Mouse (Mus musculus) ovary, postnatal 36 days (tissue): ENCODE measurements around the gene Fgf12.
A peak's percentile ranks its signal among the peaks of the same experiment; 100 is the strongest.

Experiments used
- DNase-seq: peaks from one replicate; pipeline ENCODE4 v3.0.0; 2022; ENCODE audit warnings: low spot score, mixed read lengths

The Fgf12 gene

DNA sequence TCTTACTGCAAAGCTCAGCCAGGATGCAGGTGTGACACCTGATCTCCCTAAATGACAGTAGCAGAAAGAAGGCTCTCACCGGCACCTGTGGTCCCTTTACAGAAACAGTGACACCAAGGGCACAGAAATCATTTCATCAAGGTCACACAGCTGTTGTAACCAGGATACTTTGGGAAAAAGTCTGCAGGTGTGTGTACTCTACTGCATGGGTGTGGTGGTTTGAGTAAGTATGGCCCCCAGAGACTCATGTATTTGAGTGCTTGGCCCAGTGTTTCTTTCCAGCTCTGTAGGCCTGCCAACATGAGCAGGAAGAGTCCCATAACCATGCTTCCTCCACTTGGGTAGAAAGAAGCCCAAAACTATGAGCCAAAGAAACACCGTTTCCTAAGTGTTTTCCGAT lies 138.5 kb downstream of the Fgf12 start:
- DNase-seq = no peak

DNA sequence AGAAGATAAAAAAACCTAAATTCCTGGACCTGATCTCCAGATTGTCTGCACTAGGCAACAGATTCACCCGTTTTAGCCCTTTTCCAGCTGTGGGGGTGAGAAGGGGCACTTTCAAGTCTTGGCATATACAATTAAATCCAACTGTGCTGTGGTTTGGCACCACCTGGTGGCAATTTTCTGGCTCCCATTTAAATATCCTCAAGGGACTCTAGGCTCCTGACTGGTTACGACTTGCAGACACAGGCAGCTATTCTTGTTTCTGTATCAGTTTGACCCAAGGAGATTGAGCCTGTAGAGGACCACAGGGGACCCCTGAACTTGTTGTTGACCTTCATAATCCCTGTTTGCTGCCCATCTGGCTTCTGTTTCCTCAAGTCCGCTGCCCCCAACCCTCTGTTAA lies 141.9 kb downstream of the Fgf12 start:
- peak; percentile 4 for DNase-seq

DNA sequence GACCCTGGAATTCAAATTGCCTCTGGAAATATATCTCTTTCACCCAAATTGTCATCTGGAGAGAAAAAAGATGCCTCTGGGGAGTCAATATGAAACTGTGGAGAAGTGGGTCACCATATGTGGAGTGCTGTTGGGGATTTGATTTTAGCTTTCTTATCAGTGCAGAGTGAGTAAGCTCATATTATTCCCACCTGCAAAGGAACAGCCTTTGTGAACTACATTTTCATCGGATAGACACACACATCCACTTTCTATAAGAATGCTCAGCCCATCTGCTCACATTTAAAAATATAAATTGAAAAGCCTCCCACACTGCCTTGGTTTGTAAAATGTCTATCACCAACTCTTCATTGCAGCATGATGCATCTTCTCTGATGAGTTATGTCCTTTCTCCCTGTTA lies 149.7 kb downstream of the Fgf12 start:
- no peak for DNase-seq

DNA sequence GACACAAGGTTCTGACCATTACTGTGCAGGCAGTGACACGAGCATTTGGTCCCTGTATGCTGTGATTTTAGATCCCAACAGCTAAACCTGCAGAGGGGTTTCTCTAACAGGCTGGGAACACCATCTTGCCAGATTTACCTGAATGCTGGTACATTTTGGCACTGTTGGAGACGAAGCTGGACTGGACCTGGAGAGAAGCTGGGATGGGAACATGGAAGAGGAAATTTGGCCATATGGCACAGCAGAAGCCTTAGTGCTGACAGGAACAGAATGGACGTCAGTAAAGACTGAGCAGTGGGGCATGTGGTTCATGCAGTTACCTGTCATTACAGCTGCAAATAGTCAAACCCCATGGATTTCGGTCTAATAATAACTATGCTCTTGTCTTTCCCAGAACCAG lies 151.1 kb downstream of the Fgf12 start:
- no peak for DNase-seq

DNA sequence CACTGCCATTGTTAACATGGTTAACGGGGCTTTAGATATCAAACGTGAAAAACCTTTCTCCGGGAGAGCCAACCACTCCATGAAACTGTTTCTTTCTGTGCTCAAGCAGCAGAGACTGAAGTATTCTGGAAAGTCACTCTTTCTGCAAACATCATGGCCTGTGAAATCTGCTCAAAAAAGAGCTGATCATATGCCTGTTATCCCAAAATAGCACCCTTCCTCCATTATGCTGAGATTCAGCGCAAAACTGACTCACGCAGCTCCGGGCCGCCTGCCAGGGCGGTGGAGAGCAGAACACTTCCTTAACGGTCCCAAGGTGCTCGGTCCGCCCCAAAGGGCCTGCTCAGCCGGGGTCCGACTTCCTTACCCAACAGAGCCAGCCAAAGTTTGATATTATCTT lies 156.8 kb downstream of the Fgf12 start:
- no peak for DNase-seq

DNA sequence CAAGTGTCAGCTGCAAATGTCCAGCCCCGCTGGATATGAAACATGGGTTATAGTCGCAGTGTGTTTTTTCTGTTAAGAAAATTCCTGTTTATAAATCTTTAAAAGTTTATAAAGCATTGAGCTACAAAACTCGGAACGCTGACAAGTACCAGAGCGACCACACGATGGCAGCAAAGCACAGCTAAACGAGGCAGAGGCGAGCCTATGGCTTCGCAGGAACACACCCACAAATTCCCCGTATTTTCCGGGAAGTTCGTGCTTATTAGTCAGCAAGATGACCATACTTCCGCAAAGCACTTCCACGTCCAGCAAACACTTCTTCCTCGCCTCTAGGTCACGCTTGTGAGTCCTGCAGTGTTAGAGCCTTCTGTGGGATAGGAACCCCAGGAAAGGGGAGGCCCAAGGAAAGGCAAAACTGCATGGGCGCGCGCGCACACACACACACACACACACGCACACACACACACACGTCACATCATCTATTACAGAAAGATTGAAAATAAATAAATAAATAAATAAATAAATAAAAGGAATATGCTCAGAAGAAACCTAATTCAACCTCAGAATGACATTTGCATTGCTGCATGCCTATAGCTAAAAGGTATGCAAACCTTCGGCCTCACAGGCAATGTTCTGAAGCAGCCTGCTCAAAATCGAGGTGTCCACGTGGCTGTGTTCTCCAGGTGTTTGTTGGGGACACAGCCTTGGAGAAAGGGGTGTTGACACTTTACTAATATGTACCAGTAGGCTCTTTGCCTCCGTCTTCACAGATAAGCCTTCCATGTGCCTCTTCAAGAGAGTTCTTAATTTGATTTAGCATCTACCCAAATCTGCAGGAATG lies 159.6 kb downstream of the Fgf12 start:
- peak; percentile 59 for DNase-seq

DNA sequence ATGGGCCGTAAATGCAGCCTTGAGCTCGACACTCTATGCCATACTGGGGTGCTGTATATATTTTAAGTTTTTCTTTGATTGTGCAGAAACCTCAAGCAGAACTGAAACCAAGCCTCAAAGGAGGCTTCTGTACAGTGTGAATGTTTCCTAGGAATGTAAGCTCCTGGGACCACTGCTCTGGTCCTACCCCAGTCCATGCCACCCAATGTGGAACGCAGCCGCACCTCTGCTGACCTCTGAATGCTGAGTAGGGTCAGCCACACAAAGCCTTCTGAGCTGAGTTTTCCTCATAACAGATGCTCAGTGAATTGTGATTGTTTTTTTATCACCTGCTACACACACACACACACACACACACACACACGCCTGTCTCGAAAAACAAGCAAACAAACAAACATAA lies 160.4 kb downstream of the Fgf12 start:
- DNase-seq = no peak

DNA sequence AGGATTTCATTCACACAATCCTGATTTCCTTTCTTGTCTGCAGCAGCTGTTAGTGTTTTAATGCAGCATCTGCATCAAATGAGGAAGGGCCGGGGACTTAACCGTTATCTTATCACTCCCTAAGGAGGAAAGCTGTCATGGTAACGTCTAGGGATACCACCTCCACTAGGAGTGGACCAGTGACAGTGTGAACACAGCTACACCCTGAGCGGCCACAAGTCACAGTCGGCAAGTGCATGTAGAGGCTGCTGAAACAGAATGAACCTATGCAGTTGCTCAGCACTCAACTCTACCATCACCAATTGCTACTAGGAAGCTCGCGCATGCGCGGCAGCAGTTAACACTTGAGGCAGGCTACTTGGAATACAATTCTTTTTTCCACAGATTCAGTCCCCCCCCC lies 161.3 kb downstream of the Fgf12 start:
- DNase-seq = no peak

DNA sequence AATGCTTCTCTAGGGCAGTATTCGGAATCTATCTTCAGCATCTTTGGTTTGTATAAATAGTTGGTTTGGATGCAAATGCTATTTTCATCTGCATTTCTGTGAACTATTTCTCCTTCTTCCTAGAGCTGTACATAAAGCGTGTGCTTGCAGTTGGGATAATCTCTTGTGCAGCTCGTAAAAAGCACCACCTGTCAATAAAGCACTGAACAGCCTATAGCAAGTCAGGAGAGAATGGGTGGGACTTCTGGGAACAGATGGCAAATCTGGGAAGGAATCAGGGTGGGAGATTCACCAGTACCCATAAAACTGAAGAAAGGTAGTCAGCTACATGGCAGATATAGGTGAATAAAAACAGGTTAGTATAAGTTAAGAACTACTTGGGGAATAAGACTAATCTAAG lies 180.7 kb downstream of the Fgf12 start:
- no peak for DNase-seq

DNA sequence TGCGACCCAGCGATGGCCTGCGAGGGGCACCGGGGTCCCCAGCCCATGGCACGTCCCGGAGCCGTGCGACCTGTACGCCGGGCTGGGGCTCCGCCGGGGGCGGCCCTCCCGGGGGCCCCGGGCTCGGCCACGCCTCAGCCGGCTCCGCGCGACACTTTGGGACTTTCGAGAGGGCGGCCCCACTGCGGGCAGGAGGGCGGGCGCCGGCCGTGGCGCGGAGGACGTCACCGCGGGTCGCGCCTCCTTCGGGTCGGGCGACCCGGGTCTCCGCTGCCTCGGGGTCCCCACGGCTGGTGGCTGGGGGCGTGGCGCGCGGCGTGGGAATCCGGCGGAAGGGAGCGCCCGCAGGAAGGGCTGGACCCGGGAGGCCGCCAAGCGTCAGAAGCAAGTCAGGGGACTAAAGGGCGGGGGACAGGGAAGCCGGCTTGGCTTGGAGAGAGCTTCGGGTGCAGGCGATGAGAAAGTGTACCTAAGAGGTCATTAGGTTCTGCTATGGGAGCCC lies 188.1 kb downstream of the Fgf12 start:
- no peak for DNase-seq

DNA sequence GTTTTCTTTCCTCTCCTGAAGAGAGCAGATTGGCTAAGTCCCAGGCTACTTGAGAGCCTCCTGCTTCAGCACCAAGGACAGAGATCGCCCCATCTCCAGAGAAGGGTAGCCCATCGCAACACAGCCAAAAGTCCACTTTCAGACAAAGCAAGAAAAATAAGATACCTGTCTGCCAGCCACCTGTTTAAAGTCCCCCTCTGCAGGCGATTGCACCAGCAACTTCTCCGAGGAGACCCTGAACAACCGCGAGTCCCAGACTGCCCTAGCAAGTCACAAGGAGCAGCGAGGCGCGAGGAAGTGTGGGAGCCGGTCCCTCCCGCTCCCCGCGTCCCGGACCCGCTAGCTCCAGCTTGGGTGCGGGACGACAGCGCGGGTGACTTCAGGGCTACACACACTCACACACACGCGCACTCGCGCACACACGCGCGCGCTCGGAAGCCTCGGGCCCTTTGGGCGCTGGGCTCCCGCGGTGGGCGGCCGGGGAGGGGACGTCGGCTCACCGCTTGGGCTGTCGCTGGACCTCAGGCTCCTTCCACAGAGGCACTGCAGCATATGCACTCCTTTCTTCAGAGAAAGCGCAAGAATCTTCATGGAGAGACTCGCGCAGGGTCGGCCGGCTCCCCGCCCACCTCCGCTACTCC lies 188.7 kb downstream of the Fgf12 start:
- peak; percentile 36 for DNase-seq

DNA sequence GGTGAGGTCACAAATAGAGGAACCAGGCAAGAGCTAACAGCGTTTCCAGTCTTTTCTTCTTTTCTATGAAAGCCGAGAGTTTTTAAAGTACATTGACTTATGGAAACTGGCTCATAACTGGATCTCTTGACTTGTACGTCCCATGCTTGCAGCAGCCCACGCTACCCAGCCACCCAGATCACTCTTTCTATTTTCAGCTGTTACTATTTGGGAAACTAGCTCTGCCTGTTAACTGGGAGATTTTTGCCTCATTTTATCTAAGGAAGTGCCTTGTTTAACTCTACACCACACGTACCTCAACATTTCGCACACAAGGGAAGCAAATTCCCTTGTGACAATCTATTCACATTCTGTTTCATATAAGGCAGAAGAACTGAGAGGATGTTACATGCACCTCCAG lies 190.0 kb downstream of the Fgf12 start:
- no peak for DNase-seq

DNA sequence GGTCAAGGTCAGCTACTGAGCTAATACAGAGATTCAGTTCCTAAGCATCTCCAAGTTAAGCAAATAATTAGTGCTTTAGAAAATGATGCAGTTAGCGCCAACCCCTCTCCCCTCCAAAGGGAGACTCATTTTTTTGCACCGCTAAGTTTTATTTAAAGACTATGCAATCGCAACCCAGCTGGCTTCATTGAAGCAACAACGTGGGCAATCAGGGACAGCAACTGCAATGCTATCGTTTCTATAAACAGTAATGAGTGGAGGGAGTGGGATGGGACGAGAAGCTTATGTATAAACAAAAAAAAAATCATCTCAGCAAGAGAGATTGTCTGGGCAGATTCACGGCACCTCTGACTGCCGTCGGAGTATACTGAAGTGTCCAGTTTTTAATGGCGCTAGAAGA lies 197.6 kb downstream of the Fgf12 start:
- DNase-seq = no peak

DNA sequence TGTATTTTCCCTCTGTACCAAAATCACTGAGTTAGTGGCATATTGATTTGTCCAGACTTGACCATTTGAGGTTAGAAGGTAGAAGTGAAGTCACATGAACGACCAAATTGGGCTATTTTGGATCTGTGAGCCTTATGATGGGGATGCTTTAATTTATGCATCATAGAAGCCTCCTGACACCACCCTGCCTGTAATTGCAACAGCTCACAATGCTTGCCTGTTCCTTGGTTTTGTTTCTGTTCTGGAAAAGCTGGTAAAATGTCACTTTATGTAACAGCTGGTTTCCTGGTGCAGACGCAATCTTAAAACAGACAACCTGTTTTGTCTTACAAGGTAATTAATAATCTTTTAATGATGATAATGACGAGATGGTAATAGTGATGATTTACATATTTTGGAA lies 213.4 kb downstream of the Fgf12 start:
- DNase-seq = no peak

DNA sequence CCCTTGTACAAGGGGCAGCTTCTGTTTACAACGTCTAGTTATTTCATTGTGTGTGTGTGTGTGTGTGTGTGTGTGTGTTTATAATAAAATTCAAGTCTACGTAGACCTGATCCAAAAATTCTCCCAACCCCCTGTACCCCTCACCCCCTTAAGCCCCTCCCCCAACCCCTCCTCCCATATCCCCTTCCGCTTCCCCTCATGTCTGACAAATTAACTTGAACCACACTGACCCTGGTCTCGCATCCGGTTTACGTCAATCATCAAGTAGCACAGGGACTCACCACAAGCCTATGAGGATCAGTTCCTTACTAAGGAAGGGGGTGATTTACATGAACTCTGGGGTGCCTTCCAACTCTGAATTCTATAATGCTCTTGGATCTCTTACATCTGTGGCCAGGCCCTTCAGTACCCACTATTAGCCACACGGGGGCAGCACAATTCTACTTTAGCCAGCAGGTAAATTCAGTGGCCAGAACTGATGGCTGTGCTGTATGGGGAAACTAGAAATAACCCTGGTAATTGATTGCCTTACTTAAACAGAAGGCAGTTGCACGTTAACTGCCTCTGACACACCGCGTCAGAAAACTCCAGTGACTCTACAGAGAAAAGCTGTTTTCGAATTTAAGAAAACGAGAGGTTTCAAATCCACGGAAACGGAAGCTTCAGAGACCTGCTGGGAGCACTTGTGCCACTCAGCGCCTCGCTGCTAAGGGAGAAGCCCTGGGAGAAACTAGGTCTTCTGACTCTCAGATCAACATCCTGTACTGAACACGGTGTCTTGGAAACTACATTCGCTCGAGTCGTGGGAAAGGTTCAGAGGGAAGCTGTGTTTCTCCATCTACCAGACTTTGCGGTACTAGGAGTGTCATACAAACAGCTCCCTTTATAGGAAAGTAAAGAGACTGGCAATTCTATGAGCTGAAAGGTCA lies 235.0 kb downstream of the Fgf12 start:
- peak; percentile 46 for DNase-seq

DNA sequence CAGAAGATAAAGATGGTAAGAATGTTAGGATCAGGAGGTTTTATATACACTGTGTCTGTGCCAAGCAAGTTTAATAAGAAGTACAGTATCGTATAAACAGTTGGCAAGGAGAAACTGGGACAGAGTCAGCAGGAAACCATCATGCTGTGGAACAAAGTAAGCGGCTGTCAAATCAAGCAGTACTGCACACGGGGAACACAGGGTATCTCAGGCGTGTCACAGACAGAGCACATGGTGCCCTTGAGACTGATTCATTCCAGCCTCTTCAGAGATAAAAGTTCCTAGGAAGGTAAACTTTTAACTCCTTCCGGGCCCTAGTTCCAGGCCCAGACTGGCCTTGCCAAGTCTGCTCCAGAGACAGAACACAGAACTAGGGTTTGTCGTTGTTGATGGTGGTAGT lies 240.4 kb downstream of the Fgf12 start:
- no peak for DNase-seq

DNA sequence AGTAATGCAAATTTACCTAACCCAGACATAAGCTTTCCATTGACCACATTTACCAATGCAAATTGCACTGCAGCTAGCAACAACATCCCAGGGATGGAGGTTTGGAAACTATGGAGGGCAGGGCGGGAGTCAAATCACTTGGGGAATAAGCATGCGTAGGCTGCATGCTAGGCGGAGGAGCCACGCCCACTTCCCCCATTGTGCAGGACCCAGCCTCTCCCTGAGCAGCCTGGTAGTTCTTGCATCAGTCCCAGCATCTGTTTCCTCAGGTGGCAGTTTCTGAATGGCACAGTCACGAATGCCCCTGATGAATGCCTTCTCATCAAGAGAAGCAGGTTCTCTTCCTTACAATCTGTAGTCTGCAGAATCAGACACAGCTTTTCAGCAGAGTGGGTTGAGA lies 241.5 kb downstream of the Fgf12 start:
- DNase-seq = no peak

DNA sequence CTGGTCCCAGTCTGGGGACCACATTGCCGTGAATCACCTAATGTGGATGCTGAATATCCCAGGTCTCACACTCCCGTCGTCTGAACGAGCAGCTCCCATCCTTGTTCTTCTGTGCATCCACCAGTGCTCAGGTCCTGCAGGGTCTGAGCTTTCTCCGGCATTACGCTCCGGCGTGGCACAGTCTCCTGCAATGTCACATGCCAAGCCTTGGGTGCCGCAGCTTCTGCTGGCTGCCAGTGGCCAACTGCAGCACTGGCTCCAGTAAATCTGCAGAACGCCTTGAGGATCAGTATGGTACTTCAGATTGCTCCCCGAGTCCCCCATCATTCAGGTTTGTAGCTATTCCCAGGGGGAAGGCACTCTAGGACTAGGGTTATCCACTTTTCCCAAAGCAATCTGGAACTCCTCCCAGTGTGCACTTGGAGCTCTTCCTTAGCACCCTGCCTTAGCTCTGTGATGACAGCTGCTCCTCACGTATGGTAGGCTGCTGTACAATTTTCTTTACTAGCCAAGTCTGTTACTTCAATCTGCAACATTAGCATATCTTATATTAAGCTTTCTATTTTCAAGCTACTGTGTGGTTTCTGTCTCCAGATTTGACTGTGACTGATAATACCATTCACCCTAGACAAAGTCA lies 254.8 kb downstream of the Fgf12 start:
- no peak for DNase-seq

DNA sequence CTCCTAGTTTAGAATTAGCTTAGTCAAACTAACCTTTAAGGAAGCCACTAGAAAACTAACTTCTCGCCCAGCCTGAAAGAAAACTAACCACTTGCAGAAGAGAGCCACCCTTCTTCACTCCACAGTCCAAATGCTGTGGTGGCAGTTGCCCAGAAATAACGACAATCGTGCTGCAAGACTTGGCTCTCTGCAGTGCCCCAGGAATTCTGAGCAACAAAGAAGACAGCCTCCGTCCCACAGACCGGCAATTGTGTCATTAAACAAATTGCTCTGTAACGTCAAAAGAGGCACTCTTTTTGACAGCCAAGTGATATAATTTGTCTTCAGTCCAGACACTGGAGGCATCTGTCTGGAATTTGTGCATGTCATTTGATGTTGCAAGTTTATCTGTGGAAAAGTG lies 261.2 kb downstream of the Fgf12 start:
- no peak for DNase-seq

DNA sequence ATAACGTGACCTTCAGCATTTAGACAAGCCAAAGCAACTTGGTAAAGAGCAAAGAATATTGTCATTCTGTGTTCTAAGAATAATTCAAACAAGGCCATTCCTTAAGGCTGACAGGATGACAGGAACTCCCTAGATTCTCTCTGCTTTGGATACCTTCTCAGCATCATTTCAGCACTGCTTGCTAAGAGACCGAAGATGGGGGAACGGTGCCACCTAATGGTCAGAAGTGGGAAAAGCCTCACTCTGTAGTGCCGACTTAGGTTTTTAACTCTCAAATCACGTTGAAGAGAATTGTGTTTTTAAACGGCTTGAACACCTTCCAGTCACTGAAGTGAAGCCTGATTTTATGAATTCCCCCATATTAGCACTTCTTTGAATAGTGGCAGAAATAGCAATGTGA lies 262.4 kb downstream of the Fgf12 start:
- DNase-seq = peak; percentile 51

DNA sequence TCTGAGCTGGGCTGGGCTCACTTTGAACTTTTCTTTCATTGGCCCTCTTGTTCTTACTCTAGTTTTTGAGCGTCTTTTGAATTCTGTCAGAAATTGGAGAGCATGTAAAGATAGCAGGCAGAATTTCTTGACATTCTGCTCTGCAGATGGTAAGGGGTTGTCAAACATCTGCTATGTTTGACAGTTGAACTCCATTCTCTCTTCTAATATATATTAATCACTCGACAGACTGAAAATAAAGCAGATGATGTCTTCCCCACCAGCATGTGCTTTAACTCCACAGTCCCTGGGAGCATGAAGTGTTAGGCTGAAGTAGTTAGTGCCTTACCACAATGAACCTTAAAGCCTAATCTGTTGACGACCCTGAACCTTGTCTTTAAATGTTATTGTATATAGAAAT lies 267.9 kb downstream of the Fgf12 start:
- DNase-seq = no peak

DNA sequence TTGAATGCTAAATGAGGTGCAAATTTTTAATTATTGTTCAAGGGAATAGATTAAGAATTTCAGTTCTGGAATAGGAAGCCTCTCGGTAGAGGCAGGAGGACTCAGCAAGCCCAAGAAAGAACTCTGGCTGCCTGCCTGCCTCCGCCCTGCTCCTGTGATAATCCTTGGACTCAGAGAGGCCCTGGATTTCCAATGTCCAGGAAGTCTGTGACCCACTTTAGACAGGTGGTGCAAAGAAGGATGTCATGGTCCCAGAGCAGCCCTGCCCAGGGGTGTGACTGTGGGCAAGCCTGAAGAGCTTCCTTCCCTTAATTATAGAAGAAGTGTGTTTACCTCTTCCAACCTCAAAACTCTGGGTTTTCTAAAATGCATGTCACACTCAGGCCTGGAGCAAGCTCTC lies 273.8 kb downstream of the Fgf12 start:
- no peak for DNase-seq
